Mouse (Mus musculus) G1E (cell line): ENCODE measurements around the gene Ttc5.

Source experiments
- CTCF ChIP-seq: IDR thresholded peaks from 2 replicates; pipeline ENCODE4 v1.5.1; 2012; ENCODE audit warnings: low read depth, low read length, inconsistent platforms, mixed read lengths
- GATA1 ChIP-seq: IDR thresholded peaks from 2 replicates; pipeline ENCODE4 v1.6.1; 2012; ENCODE audit warnings: borderline replicate concordance, low read length, inconsistent platforms, mixed read lengths
- POLR2AphosphoS5 ChIP-seq: IDR thresholded peaks from 2 replicates; pipeline ENCODE4 v1.6.1; 2012; ENCODE audit warnings: low read depth, low read length, inconsistent platforms; ENCODE audit not compliant: insufficient replicate concordance
- TAL1 ChIP-seq: conservative IDR thresholded peaks from 2 replicates; pipeline ENCODE4 v1.6.1; 2012; ENCODE audit warnings: low read depth, low read length, inconsistent platforms, mixed read lengths

- no peak for TF ChIP-seq CTCF
- TF ChIP-seq GATA1: no peak
- no peak for TF ChIP-seq POLR2AphosphoS5
- no peak for TF ChIP-seq TAL1
These were observed 19.4 kb upstream of the Ttc5 start for GRCm38 (mm10) chr14:50804683-50805082.
